Mouse (Mus musculus): Measurements from ENCODE around the gene Rnf216. TPM values are rescaled to one million over a fixed set of nuclear protein-coding genes. Genes with fewer than 3 reads are reported as not detected.

Rnf216 gene
- polyA plus RNA-seq, 1 experiment, result 12.2 TPM

DNA sequence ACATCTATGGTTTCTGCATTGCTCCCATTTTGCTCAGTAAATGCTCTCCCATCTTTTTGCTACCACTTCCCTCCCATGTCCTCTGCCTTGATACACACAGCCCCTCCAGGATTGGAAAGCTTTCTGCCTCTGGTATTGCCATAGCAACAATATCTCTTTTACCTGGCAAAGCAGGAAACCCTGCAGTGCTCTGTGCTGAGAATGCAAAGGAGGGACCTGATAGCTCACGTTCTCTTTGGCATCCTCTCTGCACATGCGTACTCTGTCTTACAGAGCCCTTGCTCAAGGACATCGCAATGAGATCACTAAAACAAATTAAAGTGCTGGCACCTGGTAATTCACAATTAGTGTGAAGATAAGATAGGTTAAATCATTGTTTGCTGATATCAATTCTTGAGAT lies 51.3 kb downstream of the Rnf216 start:
- Histone ChIP-seq H3ac (ENCODE audit: control insufficient read depth, insufficient read length, low read depth) (no peak overlapping the region), H3K4me3 (ENCODE audit: insufficient read depth, poor library complexity, severe bottlenecking) (no peak overlapping the region), H3K27me3 (ENCODE audit: control insufficient read depth, insufficient read depth, insufficient read length) (no peaks in the 10 kb centered on the region), H3K79me2 (ENCODE audit: control insufficient read depth, insufficient read depth) (no peaks in the 10 kb centered on the region), H3K79me3 (ENCODE audit: low read depth) (no peaks in the 10 kb centered on the region), H3K36me3 (ENCODE audit: control insufficient read depth, insufficient read depth) (peaks cover 48% of the 10 kb centered on the region)
- TF ChIP-seq MAX (IDR thresholded peaks at IDR 0.05), result no peak
- no peak for TF ChIP-seq CEBPB (IDR thresholded peaks at IDR 0.05; ENCODE audit: low read depth)
- TF ChIP-seq MYOD1 (IDR thresholded peaks at IDR 0.05; ENCODE audit: control insufficient read depth, insufficient read length, low read depth), result no peak
- no peak for TF ChIP-seq CTCF (IDR thresholded peaks at IDR 0.05; ENCODE audit: control insufficient read depth, insufficient read depth, insufficient read length)
- TF ChIP-seq MYOG (IDR thresholded peaks at IDR 0.05; ENCODE audit: control insufficient read depth, extremely low read depth, insufficient read length), result no peak
- no peak for TF ChIP-seq USF1 (IDR thresholded peaks at IDR 0.05; ENCODE audit: low read depth)
- no peak for TF ChIP-seq FOSL1 (IDR thresholded peaks at IDR 0.05; ENCODE audit: insufficient read depth, low read length, poor library complexity, severe bottlenecking)

DNA sequence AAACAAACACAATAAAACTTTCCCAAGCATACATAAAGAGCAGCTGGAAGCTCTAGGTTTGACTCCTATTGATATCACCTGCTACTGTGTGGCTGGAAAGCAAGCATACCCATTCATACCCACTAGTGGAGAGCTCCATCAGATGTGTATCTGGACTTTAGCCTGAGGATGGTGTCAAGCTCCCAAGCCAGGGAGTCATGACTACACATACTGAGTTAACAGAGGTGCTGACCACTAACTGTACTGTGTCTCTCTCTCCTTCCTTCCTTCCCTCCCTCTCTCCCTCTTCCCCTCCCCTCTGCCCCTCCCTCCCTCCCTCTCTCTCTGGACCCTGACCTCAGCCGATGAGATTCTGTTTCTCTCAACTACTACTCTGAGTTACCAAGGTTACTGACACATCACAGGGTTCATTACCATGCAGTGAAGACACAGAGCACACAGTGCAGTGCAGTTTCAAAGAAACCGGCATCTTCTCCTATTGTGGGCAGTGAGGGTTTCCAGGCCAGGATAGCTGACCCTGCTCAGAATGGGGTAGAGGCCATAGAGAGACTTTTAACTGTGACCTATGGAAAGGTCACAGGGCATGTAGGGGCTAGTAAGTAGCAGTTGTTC lies 51.9 kb downstream of the Rnf216 start:
- Histone ChIP-seq H3K79me3 (ENCODE audit: low read depth) (no peaks in the 10 kb centered on the region), H3K27me3 (ENCODE audit: control insufficient read depth, insufficient read depth, insufficient read length) (no peaks in the 10 kb centered on the region), H3K79me2 (ENCODE audit: control insufficient read depth, insufficient read depth) (no peaks in the 10 kb centered on the region), H3ac (ENCODE audit: control insufficient read depth, insufficient read length, low read depth) (no peak overlapping the region), H3K4me3 (ENCODE audit: insufficient read depth, poor library complexity, severe bottlenecking) (no peak overlapping the region), H3K36me3 (ENCODE audit: control insufficient read depth, insufficient read depth) (peaks cover 43% of the 10 kb centered on the region)
- no peak for TF ChIP-seq MAX (IDR thresholded peaks at IDR 0.05)
- TF ChIP-seq USF1 (IDR thresholded peaks at IDR 0.05; ENCODE audit: low read depth), result no peak
- no peak for TF ChIP-seq MYOG (IDR thresholded peaks at IDR 0.05; ENCODE audit: control insufficient read depth, extremely low read depth, insufficient read length)
- no peak for TF ChIP-seq MYOD1 (IDR thresholded peaks at IDR 0.05; ENCODE audit: control insufficient read depth, insufficient read length, low read depth)
- no peak for TF ChIP-seq CEBPB (IDR thresholded peaks at IDR 0.05; ENCODE audit: low read depth)
- no peak for TF ChIP-seq FOSL1 (IDR thresholded peaks at IDR 0.05; ENCODE audit: insufficient read depth, low read length, poor library complexity, severe bottlenecking)
- no peak for TF ChIP-seq CTCF (IDR thresholded peaks at IDR 0.05; ENCODE audit: control insufficient read depth, insufficient read depth, insufficient read length)

DNA sequence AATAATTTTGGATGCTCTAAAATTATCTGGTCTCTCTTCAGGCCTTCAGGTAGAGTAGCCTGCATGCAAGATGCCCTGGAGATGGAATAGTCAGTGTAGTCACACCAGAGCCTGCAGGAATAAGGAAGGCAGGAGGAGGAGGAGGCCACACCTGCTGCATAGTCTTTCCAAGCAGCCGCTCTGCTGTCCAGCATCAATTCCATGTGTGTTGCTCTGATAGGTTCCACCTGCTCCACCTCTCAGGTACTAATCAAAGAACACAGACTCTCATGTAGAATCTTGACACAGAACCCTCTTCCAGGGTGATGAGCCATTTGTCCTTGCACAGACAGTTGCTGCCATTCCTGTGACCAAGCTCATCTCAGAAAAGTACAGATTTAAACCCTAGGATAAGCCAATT lies 52.8 kb downstream of the Rnf216 start:
- Histone ChIP-seq H3K79me2 (ENCODE audit: control insufficient read depth, insufficient read depth) (no peaks in the 10 kb centered on the region), H3ac (ENCODE audit: control insufficient read depth, insufficient read length, low read depth) (no peak overlapping the region), H3K36me3 (ENCODE audit: control insufficient read depth, insufficient read depth) (peaks cover 34% of the 10 kb centered on the region), H3K27me3 (ENCODE audit: control insufficient read depth, insufficient read depth, insufficient read length) (no peaks in the 10 kb centered on the region), H3K79me3 (ENCODE audit: low read depth) (no peaks in the 10 kb centered on the region), H3K4me3 (ENCODE audit: insufficient read depth, poor library complexity, severe bottlenecking) (no peak overlapping the region)
- no peak for TF ChIP-seq FOSL1 (IDR thresholded peaks at IDR 0.05; ENCODE audit: insufficient read depth, low read length, poor library complexity, severe bottlenecking)

DNA sequence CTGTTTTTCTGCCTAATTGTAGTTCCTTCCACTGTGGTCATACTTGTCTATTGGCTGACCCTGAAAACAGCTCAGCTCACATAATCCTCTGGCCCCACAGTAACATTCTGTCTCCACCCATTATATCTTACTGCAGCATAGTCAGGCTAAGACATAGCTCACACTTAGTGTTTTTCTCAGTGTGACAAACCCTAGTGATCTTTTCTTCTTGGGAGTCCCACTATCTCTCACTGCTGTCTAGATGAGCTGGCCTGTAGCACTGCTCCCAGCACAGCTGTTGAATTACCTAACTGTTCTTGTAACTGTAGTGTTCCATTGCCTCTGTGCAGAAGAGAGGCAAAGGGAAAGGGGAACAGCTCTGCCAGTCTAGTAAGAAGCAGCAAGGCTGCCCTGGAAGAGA lies 53.6 kb downstream of the Rnf216 start:
- TF ChIP-seq USF1 (IDR thresholded peaks at IDR 0.05; ENCODE audit: low read depth) (no peak), MYOD1 (IDR thresholded peaks at IDR 0.05; ENCODE audit: control insufficient read depth, insufficient read length, low read depth) (no peak), CTCF (IDR thresholded peaks at IDR 0.05; ENCODE audit: control insufficient read depth, insufficient read depth, insufficient read length) (no peak), MAX (IDR thresholded peaks at IDR 0.05) (no peak), CEBPB (IDR thresholded peaks at IDR 0.05; ENCODE audit: low read depth) (no peak), MYOG (IDR thresholded peaks at IDR 0.05; ENCODE audit: control insufficient read depth, extremely low read depth, insufficient read length) (no peak), FOSL1 (IDR thresholded peaks at IDR 0.05; ENCODE audit: insufficient read depth, low read length, poor library complexity, severe bottlenecking) (no peak)
- Histone ChIP-seq H3K36me3 (ENCODE audit: control insufficient read depth, insufficient read depth) (peaks cover 28% of the 10 kb centered on the region), H3K79me3 (ENCODE audit: low read depth) (no peaks in the 10 kb centered on the region)

DNA sequence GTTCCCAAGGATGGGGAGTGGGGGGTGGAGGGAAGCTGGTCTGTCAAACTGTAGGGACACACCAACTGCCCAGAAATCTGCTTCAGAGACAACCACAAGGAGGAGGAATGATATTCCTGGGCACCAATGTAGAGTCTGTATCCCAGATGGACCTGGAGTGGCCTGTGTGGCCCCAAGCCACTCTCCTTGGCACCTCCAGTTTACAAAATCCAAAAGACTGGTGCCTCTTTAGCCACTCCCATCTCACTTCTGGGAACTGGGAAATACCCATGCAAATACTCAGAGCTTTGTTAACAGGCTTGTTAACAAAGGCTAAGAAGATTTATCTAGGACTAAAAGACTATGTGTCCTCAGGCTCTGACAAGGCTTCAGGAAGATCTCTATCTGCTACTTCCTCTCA lies 54.1 kb downstream of the Rnf216 start:
- Histone ChIP-seq H3K79me3 (ENCODE audit: low read depth) (no peaks in the 10 kb centered on the region), H3K36me3 (ENCODE audit: control insufficient read depth, insufficient read depth) (peaks cover 31% of the 10 kb centered on the region), H3K27me3 (ENCODE audit: control insufficient read depth, insufficient read depth, insufficient read length) (no peaks in the 10 kb centered on the region), H3ac (ENCODE audit: control insufficient read depth, insufficient read length, low read depth) (no peak overlapping the region), H3K4me3 (ENCODE audit: insufficient read depth, poor library complexity, severe bottlenecking) (no peak overlapping the region), H3K79me2 (ENCODE audit: control insufficient read depth, insufficient read depth) (no peaks in the 10 kb centered on the region)
- no peak for TF ChIP-seq FOSL1 (IDR thresholded peaks at IDR 0.05; ENCODE audit: insufficient read depth, low read length, poor library complexity, severe bottlenecking)
- TF ChIP-seq CEBPB (IDR thresholded peaks at IDR 0.05; ENCODE audit: low read depth), result no peak
- no peak for TF ChIP-seq MYOD1 (IDR thresholded peaks at IDR 0.05; ENCODE audit: control insufficient read depth, insufficient read length, low read depth)
- no peak for TF ChIP-seq MAX (IDR thresholded peaks at IDR 0.05)
- TF ChIP-seq USF1 (IDR thresholded peaks at IDR 0.05; ENCODE audit: low read depth), result no peak
- TF ChIP-seq MYOG (IDR thresholded peaks at IDR 0.05; ENCODE audit: control insufficient read depth, extremely low read depth, insufficient read length), result no peak
- TF ChIP-seq CTCF (IDR thresholded peaks at IDR 0.05; ENCODE audit: control insufficient read depth, insufficient read depth, insufficient read length), result no peak

More for the DNA sequence above, 53.6 kb downstream of the Rnf216 start:
- H3K27me3 ChIP-seq (ENCODE audit: control insufficient read depth, insufficient read depth, insufficient read length), result no peaks in the 10 kb centered on the region
- H3K4me3 ChIP-seq (ENCODE audit: insufficient read depth, poor library complexity, severe bottlenecking), result no peak overlapping the region
- no peak overlapping the region for H3ac ChIP-seq (ENCODE audit: control insufficient read depth, insufficient read length, low read depth)
- no peaks in the 10 kb centered on the region for H3K79me2 ChIP-seq (ENCODE audit: control insufficient read depth, insufficient read depth)

DNA sequence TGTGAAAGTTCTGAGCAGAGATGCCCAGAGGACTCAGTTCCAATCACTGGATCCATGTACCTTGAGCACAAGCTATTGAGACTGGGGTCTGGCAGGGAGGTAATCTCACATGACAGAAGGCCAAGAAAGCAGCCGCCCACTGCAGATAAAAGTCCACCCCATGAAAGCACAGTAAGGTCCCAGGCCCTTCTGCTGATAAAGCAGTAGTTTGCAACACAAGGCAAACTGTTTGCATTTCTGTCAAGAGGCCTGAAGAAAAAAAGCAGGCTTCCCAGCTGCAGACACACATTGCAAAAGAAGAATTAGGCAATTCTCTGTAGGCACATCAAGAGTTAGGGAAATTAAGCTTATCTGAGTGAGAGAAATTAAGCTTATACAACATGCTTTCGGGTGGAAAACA lies 54.6 kb downstream of the Rnf216 start:
- TF ChIP-seq MYOG (IDR thresholded peaks at IDR 0.05; ENCODE audit: control insufficient read depth, extremely low read depth, insufficient read length) (no peak), MAX (IDR thresholded peaks at IDR 0.05) (no peak), CTCF (IDR thresholded peaks at IDR 0.05; ENCODE audit: control insufficient read depth, insufficient read depth, insufficient read length) (no peak), MYOD1 (IDR thresholded peaks at IDR 0.05; ENCODE audit: control insufficient read depth, insufficient read length, low read depth) (no peak), USF1 (IDR thresholded peaks at IDR 0.05; ENCODE audit: low read depth) (no peak), CEBPB (IDR thresholded peaks at IDR 0.05; ENCODE audit: low read depth) (no peak), FOSL1 (IDR thresholded peaks at IDR 0.05; ENCODE audit: insufficient read depth, low read length, poor library complexity, severe bottlenecking) (no peak)
- Histone ChIP-seq H3K27me3 (ENCODE audit: control insufficient read depth, insufficient read depth, insufficient read length) (no peaks in the 10 kb centered on the region), H3K79me3 (ENCODE audit: low read depth) (no peaks in the 10 kb centered on the region), H3K36me3 (ENCODE audit: control insufficient read depth, insufficient read depth) (peaks cover 27% of the 10 kb centered on the region), H3K79me2 (ENCODE audit: control insufficient read depth, insufficient read depth) (no peaks in the 10 kb centered on the region), H3ac (ENCODE audit: control insufficient read depth, insufficient read length, low read depth) (no peak overlapping the region), H3K4me3 (ENCODE audit: insufficient read depth, poor library complexity, severe bottlenecking) (no peak overlapping the region)

All from C2C12 (cell line).